Mouse (Mus musculus) small intestine, adult 2 months (tissue): ENCODE results near the gene S100a11. TPM values are rescaled to one million over a fixed set of nuclear protein-coding genes. Genes with fewer than 3 reads are reported as not detected.
A peak's percentile ranks its signal among the peaks of the same experiment; 100 is the strongest.

Experiments used
- H3K27ac ChIP-seq: fragments of 200-500 bp; 2 replicates; pipeline ENCODE4 v1.5.1; 2012; ENCODE audit warnings: low read depth, low read length, control low read depth, inconsistent platforms; ENCODE audit not compliant: insufficient read depth
- H3K27me3 ChIP-seq: fragments of 200-500 bp; 2 replicates; pipeline ENCODE4 v1.6.1; 2012; ENCODE audit warnings: mild to moderate bottlenecking, moderate library complexity, low read length, inconsistent platforms; ENCODE audit not compliant: control insufficient read depth, insufficient read depth
- H3K36me3 ChIP-seq: fragments of 200-500 bp; 2 replicates; pipeline ENCODE4 v1.6.1; 2012; ENCODE audit warnings: mild to moderate bottlenecking, low read length, control low read depth, inconsistent platforms; ENCODE audit not compliant: control insufficient read depth, insufficient read depth
- H3K4me1 ChIP-seq: fragments of 200-500 bp; 2 replicates; pipeline ENCODE4 v1.6.1; 2012; ENCODE audit warnings: low read length, inconsistent platforms, mixed read lengths; ENCODE audit not compliant: control insufficient read depth, insufficient read depth, insufficient read length
- H3K4me3 ChIP-seq: fragments of 200-500 bp; 2 replicates; pipeline ENCODE4 v1.5.1; 2012; ENCODE audit warnings: low read depth, mild to moderate bottlenecking, control low read depth, inconsistent platforms, low read length, moderate library complexity
- CTCF ChIP-seq: fragments of 200-500 bp; IDR thresholded peaks from 2 replicates; pipeline ENCODE4 v1.5.1; 2012; ENCODE audit warnings: low read depth, mild to moderate bottlenecking, control low read depth, inconsistent platforms, low read length, moderate library complexity, mixed read lengths; ENCODE audit not compliant: insufficient replicate concordance, insufficient read length; ENCODE audit errors: extremely low read depth
- POLR2A ChIP-seq: fragments of 200-500 bp; IDR thresholded peaks from 2 replicates; pipeline ENCODE4 v1.6.1; 2012; ENCODE audit warnings: low read depth, mild to moderate bottlenecking, control low read depth, inconsistent platforms, low read length, moderate library complexity
- WGBS: fragments of 180-500 bp; shearing (Covaris S2); methylation state at CpG from one replicate; pipeline ENCODE4 v1.1.7; 2018; 5-methylcytosine and 5-hydroxymethylcytosine counted together
- polyA plus RNA-seq: library from polyadenylated mRNA; depleted of rRNA; stranded (reverse); fragments of >200 nt; gene quantifications from 2 replicates; pipeline ENCODE4 v1.2.3, GENCODE M21; 2012

S100a11 gene
- polyA plus RNA-seq, 1 experiment = 81.5 TPM

DNA sequence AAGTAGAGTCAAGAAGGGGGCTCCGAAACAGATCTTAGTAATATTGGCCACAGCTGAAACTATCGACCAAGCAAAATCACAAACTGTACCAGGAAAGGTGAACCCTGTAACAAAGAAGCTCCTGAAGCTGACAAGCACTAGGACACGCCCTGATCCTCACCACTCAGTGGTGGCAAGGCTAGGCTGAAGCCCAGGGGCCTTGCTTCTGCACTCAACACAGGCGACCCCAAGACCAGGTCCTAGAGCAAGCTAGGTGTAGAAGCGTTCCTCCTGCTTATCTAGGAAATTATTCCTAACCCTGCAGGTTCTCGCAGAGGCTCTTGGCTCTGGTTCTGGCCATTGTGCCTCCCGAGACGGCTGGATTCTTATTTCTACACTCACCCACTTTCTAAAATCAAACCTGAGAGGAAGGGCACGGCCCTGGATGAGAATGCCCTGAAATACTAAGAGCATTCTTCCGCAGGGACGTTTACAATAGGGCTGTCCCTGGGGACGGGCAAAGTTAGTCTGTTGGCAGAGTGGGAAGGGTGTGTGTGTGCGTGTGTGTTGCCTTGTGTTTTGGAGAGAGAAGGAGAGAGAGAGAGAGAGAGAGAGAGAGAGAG, 34.2 kb downstream of the S100a11 start:
- Histone ChIP-seq H3K4me3 (peak overlapping the region; percentile 76), H3K36me3 (peaks cover 14% of the 10 kb centered on the region; the same call in 1 of the 2 replicates), H3K27me3 (no peaks in the 10 kb centered on the region), H3K4me1 (peaks cover 29% of the 10 kb centered on the region), H3K27ac (peak overlapping the region; percentile 84)
- 7% methylated on average over 13 of the region's 13 CpGs for WGBS
- no peak for TF ChIP-seq POLR2A
- TF ChIP-seq CTCF = no peak

DNA sequence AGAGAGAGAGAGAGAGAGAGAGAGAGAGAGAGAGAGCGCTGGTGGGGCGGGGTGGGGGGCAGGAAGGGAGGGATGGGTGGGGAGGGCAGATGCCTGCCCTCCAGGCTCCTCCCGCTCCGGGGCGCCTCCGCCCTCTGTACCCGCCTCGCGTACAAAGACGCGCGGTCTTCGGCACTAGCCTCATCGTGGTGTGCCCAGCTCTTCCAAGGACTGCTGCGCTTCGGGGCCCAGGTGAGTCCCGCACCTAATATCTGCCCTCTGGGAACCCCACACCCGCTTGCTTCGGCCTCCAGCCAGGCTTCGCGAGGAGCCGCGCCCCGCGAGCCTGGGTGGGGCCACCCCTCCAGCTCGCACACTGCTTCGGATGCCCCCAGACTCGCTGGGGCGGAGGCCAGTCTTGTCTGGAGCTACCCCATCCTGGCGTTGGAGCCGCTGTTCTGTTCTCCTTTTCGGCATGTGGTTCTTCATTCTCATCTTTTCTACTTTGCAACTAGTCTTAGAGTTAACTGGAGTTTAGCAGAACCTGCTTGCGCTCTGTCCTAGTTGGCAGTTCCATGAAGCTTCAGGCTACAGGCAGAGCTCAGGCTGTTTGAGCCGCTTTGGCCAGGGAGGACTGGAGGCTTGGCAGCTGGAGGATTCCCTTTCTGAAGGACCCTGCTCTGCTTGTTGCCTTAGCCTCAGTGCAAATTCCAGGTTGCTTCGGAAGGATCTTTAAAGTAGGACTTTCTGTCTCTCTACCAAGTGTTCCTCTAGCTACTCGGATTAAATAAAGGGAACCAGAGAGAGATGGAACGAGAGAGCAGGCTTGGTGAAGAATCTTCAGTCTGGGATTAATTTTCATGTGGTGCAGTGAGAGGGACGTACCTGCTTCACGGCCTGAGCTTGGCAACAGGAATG, 34.9 kb downstream of the S100a11 start, which contains the start of gene S100a10:
S100a10 (plus strand) TSS at position 100 of the 897 bp plus-strand sequence.
- WGBS = under 1% methylated on average over 37 of the region's 39 CpGs

DNA sequence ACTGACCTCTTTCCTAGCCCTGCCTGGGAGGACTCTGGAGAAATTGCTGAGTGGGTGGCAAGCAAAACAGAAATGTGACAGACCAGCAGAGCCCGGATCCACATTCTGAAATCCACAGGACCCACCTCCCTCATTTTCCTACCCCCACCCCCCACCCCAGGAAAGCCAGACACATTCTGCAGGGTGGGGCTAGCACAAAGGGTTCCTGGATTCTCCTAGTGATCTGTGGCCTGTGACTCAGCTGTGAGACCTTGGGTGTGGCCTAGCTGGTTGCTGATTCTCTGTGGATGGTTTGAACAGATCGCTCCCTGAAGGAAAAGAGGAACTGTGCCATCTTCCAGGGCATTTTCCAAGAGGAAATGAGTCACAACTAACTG, 35.6 kb downstream of the S100a11 start:
- Histone ChIP-seq H3K27me3 (no peaks in the 10 kb centered on the region), H3K4me1 (peaks cover 23% of the 10 kb centered on the region), H3K36me3 (peaks cover 24% of the 10 kb centered on the region), H3K4me3 (peak overlapping the region; percentile 76), H3K27ac (peak overlapping the region; percentile 99)
- peak; percentile 44; the same call in 1 of the 2 replicates for TF ChIP-seq POLR2A
- TF ChIP-seq CTCF = no peak
- WGBS = 5% methylated on average over 2 of the region's 2 CpGs

More for the DNA sequence above, 34.9 kb downstream of the S100a11 start, which contains the start of gene S100a10:
- TF ChIP-seq CTCF (no peak), POLR2A (peak; percentile 97)
- H3K27me3 ChIP-seq = no peaks in the 10 kb centered on the region
- H3K27ac ChIP-seq = peak within 1 kb of the TSS; percentile 99
- H3K36me3 ChIP-seq = peaks cover 21% of the 10 kb centered on the region; the same call in 1 of the 2 replicates
- peaks cover 24% of the 10 kb centered on the region for H3K4me1 ChIP-seq
- H3K4me3 ChIP-seq = peak within 1 kb of the TSS; percentile 76

DNA sequence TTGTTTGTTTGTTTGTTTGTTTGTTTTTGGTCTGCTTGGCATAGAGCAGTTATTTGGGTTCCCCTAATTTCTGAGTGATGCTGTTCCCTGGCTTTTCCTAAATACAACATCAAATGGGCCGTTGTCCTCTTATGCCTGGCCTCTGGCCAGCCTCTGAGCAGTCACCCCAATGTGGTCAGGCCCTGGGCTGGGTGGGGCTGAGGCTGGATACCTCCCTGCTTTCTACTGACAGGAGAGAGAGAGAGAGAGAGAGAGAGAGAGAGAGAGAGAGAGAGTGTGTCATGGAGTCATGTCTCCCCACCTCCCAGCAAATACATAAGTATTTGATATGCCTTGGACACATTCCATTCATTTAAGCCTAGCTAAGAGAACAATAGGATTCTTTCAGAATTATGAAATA, 36.3 kb downstream of the S100a11 start:
- Histone ChIP-seq H3K4me1 (peaks cover 23% of the 10 kb centered on the region), H3K36me3 (peaks cover 31% of the 10 kb centered on the region), H3K4me3 (peak overlapping the region; percentile 76), H3K27me3 (no peaks in the 10 kb centered on the region), H3K27ac (peak overlapping the region; percentile 70)
- WGBS = 3% methylated on average over 1 of the region's 1 CpGs
- TF ChIP-seq CTCF = no peak
- TF ChIP-seq POLR2A = no peak

DNA sequence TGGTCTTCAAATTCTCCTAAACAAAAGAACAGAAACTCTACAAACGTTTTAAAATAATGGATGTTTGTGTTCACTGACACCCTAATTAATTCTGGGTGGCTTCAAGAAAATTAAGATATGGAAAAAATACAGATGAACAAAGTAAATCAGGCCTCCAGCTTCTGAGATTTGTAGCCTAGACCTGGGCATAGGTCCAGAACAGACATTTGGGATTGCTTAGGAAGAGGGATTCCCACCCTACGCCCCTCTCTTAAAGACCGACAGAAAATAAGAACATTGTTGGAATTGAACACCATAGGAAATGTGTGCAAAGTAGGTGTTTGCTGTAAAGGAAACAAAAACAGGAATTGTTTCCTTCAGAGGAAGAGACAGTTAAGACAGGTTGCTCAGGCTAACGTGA, 37.2 kb downstream of the S100a11 start:
- H3K27me3 ChIP-seq = no peaks in the 10 kb centered on the region
- peaks cover 40% of the 10 kb centered on the region for H3K36me3 ChIP-seq
- 58% methylated on average over 4 of the region's 4 CpGs for WGBS
- peak overlapping the region; percentile 43 for H3K4me3 ChIP-seq
- 0 out of 2 replicates have a peak overlapping the region, but pooled peaks have one; percentile 11 for H3K27ac ChIP-seq
- no peak for TF ChIP-seq POLR2A
- H3K4me1 ChIP-seq = peaks cover 19% of the 10 kb centered on the region

DNA sequence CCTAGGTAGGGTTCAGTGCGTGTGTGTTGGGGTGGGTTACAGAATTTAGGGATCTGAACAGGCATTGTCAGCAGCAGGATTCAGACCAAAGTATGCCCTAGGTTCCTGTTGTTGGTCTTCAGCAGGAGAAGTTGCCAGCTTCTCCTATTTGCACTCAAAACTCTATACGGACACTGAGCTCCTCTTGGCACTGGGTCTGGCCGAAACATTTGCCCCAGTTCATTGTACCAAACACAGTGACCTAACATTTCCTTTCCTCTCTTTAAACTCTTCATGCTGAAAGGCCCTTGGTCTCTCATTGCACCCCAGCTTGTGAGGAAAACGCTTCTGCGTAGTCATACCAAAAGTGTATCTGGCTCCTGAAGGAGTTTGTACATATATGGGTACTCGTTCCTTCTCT, 39.7 kb downstream of the S100a11 start:
- Histone ChIP-seq H3K4me3 (no peak overlapping the region), H3K36me3 (peaks cover 62% of the 10 kb centered on the region), H3K27me3 (no peaks in the 10 kb centered on the region), H3K27ac (no peak overlapping the region), H3K4me1 (peaks cover 12% of the 10 kb centered on the region; the same call in 1 of the 2 replicates)
- WGBS = 78% methylated on average over 6 of the region's 6 CpGs
- no peak for TF ChIP-seq CTCF
- TF ChIP-seq POLR2A = no peak

DNA sequence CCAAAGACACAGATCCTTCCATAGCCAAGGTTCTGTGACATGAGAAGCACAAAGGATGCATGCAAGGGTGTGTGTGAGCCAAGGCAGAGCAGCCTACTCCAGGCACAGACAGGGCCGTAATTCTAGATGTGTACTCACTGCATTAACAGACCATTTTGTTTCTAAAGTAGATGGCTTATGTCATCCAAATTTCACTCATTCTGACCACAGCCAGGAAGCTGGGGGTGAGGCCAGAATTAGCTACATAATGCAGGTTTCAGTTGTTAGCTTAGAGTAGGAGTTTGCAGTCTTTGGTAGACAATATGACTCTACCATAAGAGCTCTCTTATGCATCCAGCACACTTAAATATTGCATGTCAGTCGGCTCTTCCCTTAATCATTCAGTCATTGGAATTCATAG, 42.1 kb downstream of the S100a11 start:
- H3K27ac ChIP-seq = no peak overlapping the region
- TF ChIP-seq POLR2A (no peak), CTCF (no peak)
- 71% methylated on average over 2 of the region's 2 CpGs for WGBS
- no peak overlapping the region for H3K4me3 ChIP-seq
- H3K4me1 ChIP-seq = peaks cover 8% of the 10 kb centered on the region; the same call in 1 of the 2 replicates
- no peaks in the 10 kb centered on the region for H3K27me3 ChIP-seq
- H3K36me3 ChIP-seq = peaks cover 65% of the 10 kb centered on the region
